Mouse (Mus musculus) stomach, postnatal 0 days (tissue): ENCODE measurements around the gene Tnip2. TPM values are rescaled to one million over a fixed set of nuclear protein-coding genes. Genes with fewer than 3 reads are reported as not detected.

ENCODE experiments used
- ATAC-seq: fragments of 200-750 bp; cut with Nextera tagmentation; 2 replicates; pipeline ENCODE4 v1.8.0; 2017; ENCODE audit not compliant: low FRiP score, low TSS enrichment
- DNase-seq: peaks from one replicate; pipeline ENCODE4 v3.0.0-alpha.2; 2016; ENCODE audit warnings: low spot score
- H3K27ac ChIP-seq: fragments of 300-500 bp; sonication (generic); replicated peaks from 2 replicates; pipeline ENCODE4 v1.5.1; 2014; ENCODE audit warnings: mild to moderate bottlenecking, control low read depth
- H3K27me3 ChIP-seq: fragments of 300-500 bp; sonication (generic); 2 replicates; pipeline ENCODE4 v1.6.1; 2014; ENCODE audit warnings: low read length; ENCODE audit not compliant: control insufficient read depth, insufficient read depth
- H3K36me3 ChIP-seq: fragments of 300-500 bp; sonication (generic); 2 replicates; pipeline ENCODE4 v1.6.1; 2014; ENCODE audit warnings: low read length, mixed read lengths; ENCODE audit not compliant: control insufficient read depth, insufficient read depth
- H3K4me1 ChIP-seq: fragments of 300-500 bp; sonication (generic); replicated peaks from 2 replicates; pipeline ENCODE4 v1.6.1; 2014; ENCODE audit warnings: antibody characterized with exemption; ENCODE audit not compliant: control insufficient read depth, insufficient read depth
- H3K4me2 ChIP-seq: fragments of 300-500 bp; sonication (generic); replicated peaks from 2 replicates; pipeline ENCODE4 v1.6.1; 2014; ENCODE audit warnings: low read depth, mild to moderate bottlenecking, control low read depth, moderate library complexity
- H3K4me3 ChIP-seq: fragments of 300-500 bp; sonication (generic); 2 replicates; pipeline ENCODE4 v1.5.1; 2014; ENCODE audit warnings: low read depth, low read length, control low read depth
- H3K9ac ChIP-seq: fragments of 300-500 bp; sonication (generic); 2 replicates; pipeline ENCODE4 v1.6.1; 2014; ENCODE audit warnings: mild to moderate bottlenecking, low read length, control low read depth, mixed read lengths
- H3K9me3 ChIP-seq: fragments of 300-500 bp; sonication (generic); 2 replicates; pipeline ENCODE4 v1.6.1; 2016; ENCODE audit warnings: low read length; ENCODE audit not compliant: control insufficient read depth
- CTCF ChIP-seq: IDR thresholded peaks from 2 replicates; pipeline ENCODE4 v1.5.1; 2016; ENCODE audit warnings: antibody characterized with exemption, low read depth, mild to moderate bottlenecking, moderate library complexity
- EP300 ChIP-seq: optimal IDR thresholded peaks from 2 replicates; pipeline ENCODE3; 2016; ENCODE audit warnings: antibody characterized with exemption
- WGBS: fragments of 180-500 bp; shearing (Covaris S2); extraction: QIAGEN DNeasy Blood & Tissue Kit; methylation state at CpG from one replicate; pipeline ENCODE4 v1.1.7; 2014; 5-methylcytosine and 5-hydroxymethylcytosine counted together
- polyA plus RNA-seq: library from polyadenylated mRNA; unstranded; fragments of >200 nt; fragmentation: Nextera tagmentation; extraction: Ambion mirVana; gene quantifications from 2 replicates; pipeline ENCODE4 v1.2.1, GENCODE M21; 2015

Gene Tnip2
- polyA plus RNA-seq, 1 experiment from 2014 or later: 16.2 TPM

- no peak for DNase-seq
- Histone ChIP-seq H3K27me3 (no peaks in the 10 kb centered on the region), H3K4me2 (peak overlapping the region; percentile 90), H3K4me3 (peak overlapping the region; percentile 85; the same call in 1 of the 2 replicates), H3K4me1 (0 out of 2 replicates have a peak, but pooled peaks cover 2% of the 10 kb centered on the region), H3K9me3 (no peaks in the 10 kb centered on the region), H3K27ac (no peak overlapping the region), H3K9ac (no peak overlapping the region), H3K36me3 (no peaks in the 10 kb centered on the region)
- WGBS: 85% methylated on average over 3 of the region's 3 CpGs
- no peak for ATAC-seq
- TF ChIP-seq EP300 (no peak), CTCF (no peak)
These were observed 1.3 kb downstream of the Tnip2 start for GRCm38 (mm10) chr5:34512486-34512885.

- Histone ChIP-seq H3K4me2 (no peak overlapping the region), H3K4me1 (no peaks in the 10 kb centered on the region), H3K9ac (no peak overlapping the region), H3K27me3 (no peaks in the 10 kb centered on the region), H3K36me3 (peaks cover 16% of the 10 kb centered on the region), H3K27ac (no peak overlapping the region), H3K9me3 (no peaks in the 10 kb centered on the region), H3K4me3 (no peak overlapping the region)
- 88% methylated on average over 6 of the region's 6 CpGs for WGBS
- no peak for ATAC-seq
- TF ChIP-seq CTCF (0 out of 2 replicates have a peak, but pooled peaks have one; percentile 6), EP300 (no peak)
- no peak for DNase-seq
These were observed 11.0 kb downstream of the Tnip2 start for GRCm38 (mm10) chr5:34502821-34503220.

GRCm38 (mm10) chr5:34502411-34502810 is 11.4 kb downstream of the Tnip2 start:
- TF ChIP-seq CTCF: no peak
- no peak for TF ChIP-seq EP300
- Histone ChIP-seq H3K4me1 (no peaks in the 10 kb centered on the region), H3K4me2 (no peak overlapping the region), H3K4me3 (no peak overlapping the region), H3K9ac (no peak overlapping the region), H3K36me3 (peaks cover 16% of the 10 kb centered on the region), H3K27me3 (no peaks in the 10 kb centered on the region), H3K9me3 (no peaks in the 10 kb centered on the region), H3K27ac (no peak overlapping the region)
- DNase-seq (no peak), ATAC-seq (no peak)
- 79% methylated on average over 1 of the region's 1 CpGs for WGBS

- 69% methylated on average over 3 of the region's 3 CpGs for WGBS
- ATAC-seq (no peak), DNase-seq (no peak)
- TF ChIP-seq EP300: no peak
- TF ChIP-seq CTCF: no peak
- H3K27ac ChIP-seq: no peak overlapping the region
- peaks cover 16% of the 10 kb centered on the region for H3K36me3 ChIP-seq
- H3K4me1 ChIP-seq: no peaks in the 10 kb centered on the region
- H3K4me2 ChIP-seq: no peak overlapping the region
- H3K27me3 ChIP-seq: no peaks in the 10 kb centered on the region
- no peak overlapping the region for H3K4me3 ChIP-seq
- H3K9ac ChIP-seq: no peak overlapping the region
- H3K9me3 ChIP-seq: no peaks in the 10 kb centered on the region
These were observed 12.2 kb downstream of the Tnip2 start for GRCm38 (mm10) chr5:34501588-34501987.

GRCm38 (mm10) chr5:34500886-34501285 is 12.9 kb downstream of the Tnip2 start:
- ATAC-seq: peak; percentile 63; the same call in 1 of the 2 replicates
- Histone ChIP-seq H3K4me2 (no peak overlapping the region), H3K4me3 (no peak overlapping the region), H3K27ac (no peak overlapping the region), H3K36me3 (peaks cover 16% of the 10 kb centered on the region), H3K9ac (no peak overlapping the region), H3K4me1 (no peaks in the 10 kb centered on the region), H3K27me3 (no peaks in the 10 kb centered on the region), H3K9me3 (no peaks in the 10 kb centered on the region)
- 68% methylated on average over 5 of the region's 5 CpGs for WGBS
- TF ChIP-seq EP300 (no peak), CTCF (no peak)
- DNase-seq: no peak

- ATAC-seq (peak; percentile 47; the same call in 1 of the 2 replicates), DNase-seq (no peak)
- no peaks in the 10 kb centered on the region for H3K27me3 ChIP-seq
- no peak overlapping the region for H3K9ac ChIP-seq
- peaks cover 7% of the 10 kb centered on the region for H3K36me3 ChIP-seq
- no peak overlapping the region for H3K4me2 ChIP-seq
- H3K27ac ChIP-seq: no peak overlapping the region
- no peak overlapping the region for H3K4me3 ChIP-seq
- H3K9me3 ChIP-seq: no peaks in the 10 kb centered on the region
- no peaks in the 10 kb centered on the region for H3K4me1 ChIP-seq
- 49% methylated on average over 6 of the region's 6 CpGs for WGBS
- no peak for TF ChIP-seq CTCF
- TF ChIP-seq EP300: no peak
These were observed 17.0 kb downstream of the Tnip2 start for GRCm38 (mm10) chr5:34496745-34497144.
